Mouse (Mus musculus): ENCODE measurements around the gene Lrguk.

- TF ChIP-seq ZKSCAN1 (IDR thresholded peaks at IDR 0.05; ENCODE audit: low read depth, low read length) (no peak), CTCF (IDR thresholded peaks at IDR 0.05 in 2 of 3, conservative IDR thresholded peaks at IDR 0.05 in 1 of 3; ENCODE audit: control insufficient read depth in 1 of 3, insufficient read depth in 1 of 3, low read depth in 2 of 3, low read length in 3 of 3, poor library complexity in 1 of 3, severe bottlenecking in 1 of 3) (no peak)
Observed at GRCm38 (mm10) chr6:34110571-34110970, 81.3 kb downstream of the Lrguk start.
